Mouse (Mus musculus) limb, embryonic 10.5 days (tissue): Measurements from ENCODE around the gene Setd5. TPM values are rescaled to one million over a fixed set of nuclear protein-coding genes. Genes with fewer than 3 reads are reported as not detected.
A peak's percentile ranks its signal among the peaks of the same experiment; 100 is the strongest.

ENCODE experiments used
- DNase-seq: peaks from one replicate; pipeline ENCODE4 v3.0.0-alpha.2; 2017; ENCODE audit warnings: low spot score
- H3K27ac ChIP-seq: fragments of 300-500 bp; sonication (generic); 2 replicates; pipeline ENCODE4 v1.5.1; 2016; ENCODE audit warnings: mild to moderate bottlenecking
- H3K27me3 ChIP-seq: fragments of 300-500 bp; sonication (generic); 2 replicates; pipeline ENCODE4 v1.6.1; 2016; ENCODE audit warnings: low read depth, mild to moderate bottlenecking; ENCODE audit not compliant: poor library complexity, severe bottlenecking
- H3K36me3 ChIP-seq: fragments of 300-500 bp; sonication (generic); 2 replicates; pipeline ENCODE4 v1.6.1; 2016; ENCODE audit warnings: mild to moderate bottlenecking, moderate library complexity
- H3K4me1 ChIP-seq: fragments of 300-500 bp; sonication (generic); 2 replicates; pipeline ENCODE4 v1.6.1; 2016
- H3K4me3 ChIP-seq: fragments of 300-500 bp; sonication (generic); 2 replicates; pipeline ENCODE4 v1.5.1; 2016; ENCODE audit warnings: mild to moderate bottlenecking, moderate library complexity
- H3K9me3 ChIP-seq: fragments of 300-500 bp; sonication (generic); replicated peaks from 2 replicates; pipeline ENCODE4 v1.6.1; 2016; ENCODE audit warnings: mild to moderate bottlenecking
- WGBS: fragments of 180-500 bp; shearing (Covaris S2); methylation state at CpG from one replicate; pipeline ENCODE4 v1.1.7; 2016; 5-methylcytosine and 5-hydroxymethylcytosine counted together
- polyA plus RNA-seq: library from polyadenylated mRNA; unstranded; fragments of >200 nt; fragmentation: Nextera tagmentation; extraction: Ambion mirVana; gene quantifications from 2 replicates; pipeline ENCODE4 v1.2.1, GENCODE M21; 2016

The Setd5 gene
- polyA plus RNA-seq, 1 experiment from 2014 or later, result 92.0 TPM

DNA sequence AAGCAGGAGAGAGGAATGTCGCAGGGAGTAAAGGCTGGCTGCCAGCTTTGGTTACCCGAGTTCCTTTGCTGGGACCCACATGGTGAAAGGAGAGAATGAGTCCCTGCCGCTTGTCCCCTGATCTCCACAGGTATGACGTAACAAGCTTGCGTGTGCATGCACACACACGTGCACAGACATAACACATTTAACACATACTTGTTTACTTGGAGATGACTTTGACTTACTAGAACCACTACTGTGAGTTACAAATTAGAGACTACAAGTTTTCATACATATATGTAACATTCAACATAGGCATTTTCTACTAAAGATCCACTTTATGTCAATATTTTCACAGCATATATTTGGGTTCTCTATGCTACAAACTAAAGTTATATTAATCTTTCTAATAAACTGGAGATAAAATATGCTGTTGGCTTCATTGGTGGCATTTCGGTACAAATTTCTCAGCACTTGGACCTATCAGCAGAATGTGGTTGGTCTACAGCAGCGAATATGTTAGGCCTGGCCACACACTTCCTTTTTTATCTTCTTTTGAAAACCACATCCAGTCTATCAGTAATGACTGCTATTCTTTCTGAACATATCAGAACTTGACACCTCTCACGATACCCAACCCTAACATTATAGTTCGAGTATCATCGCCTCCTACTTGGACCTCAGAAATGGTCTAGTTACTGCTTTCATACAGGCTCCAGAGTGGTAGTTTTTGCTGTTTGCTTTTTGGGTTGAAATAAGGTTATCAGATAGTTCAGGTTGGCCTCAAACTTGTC lies 35.8 kb upstream of the Setd5 start:
- H3K36me3 ChIP-seq, result no peaks in the 10 kb centered on the region
- WGBS, result 89% methylated on average over 11 of the region's 11 CpGs
- no peak for DNase-seq
- H3K9me3 ChIP-seq, result no peaks in the 10 kb centered on the region
- no peak overlapping the region for H3K27ac ChIP-seq
- peaks cover 19% of the 10 kb centered on the region for H3K4me1 ChIP-seq
- no peaks in the 10 kb centered on the region for H3K27me3 ChIP-seq
- H3K4me3 ChIP-seq, result no peak overlapping the region

- DNase-seq, result no peak
- peak overlapping the region; percentile 89 for H3K27ac ChIP-seq
- H3K4me3 ChIP-seq, result peak overlapping the region; percentile 86
- H3K9me3 ChIP-seq, result no peaks in the 10 kb centered on the region
- peaks cover 20% of the 10 kb centered on the region for H3K36me3 ChIP-seq
- H3K27me3 ChIP-seq, result no peaks in the 10 kb centered on the region
- under 1% methylated on average over 11 of the region's 11 CpGs for WGBS
- H3K4me1 ChIP-seq, result peaks cover 18% of the 10 kb centered on the region
Measured at GRCm38 (mm10) chr6:113045575-113045974, 31.6 kb upstream of the Setd5 start.

DNA sequence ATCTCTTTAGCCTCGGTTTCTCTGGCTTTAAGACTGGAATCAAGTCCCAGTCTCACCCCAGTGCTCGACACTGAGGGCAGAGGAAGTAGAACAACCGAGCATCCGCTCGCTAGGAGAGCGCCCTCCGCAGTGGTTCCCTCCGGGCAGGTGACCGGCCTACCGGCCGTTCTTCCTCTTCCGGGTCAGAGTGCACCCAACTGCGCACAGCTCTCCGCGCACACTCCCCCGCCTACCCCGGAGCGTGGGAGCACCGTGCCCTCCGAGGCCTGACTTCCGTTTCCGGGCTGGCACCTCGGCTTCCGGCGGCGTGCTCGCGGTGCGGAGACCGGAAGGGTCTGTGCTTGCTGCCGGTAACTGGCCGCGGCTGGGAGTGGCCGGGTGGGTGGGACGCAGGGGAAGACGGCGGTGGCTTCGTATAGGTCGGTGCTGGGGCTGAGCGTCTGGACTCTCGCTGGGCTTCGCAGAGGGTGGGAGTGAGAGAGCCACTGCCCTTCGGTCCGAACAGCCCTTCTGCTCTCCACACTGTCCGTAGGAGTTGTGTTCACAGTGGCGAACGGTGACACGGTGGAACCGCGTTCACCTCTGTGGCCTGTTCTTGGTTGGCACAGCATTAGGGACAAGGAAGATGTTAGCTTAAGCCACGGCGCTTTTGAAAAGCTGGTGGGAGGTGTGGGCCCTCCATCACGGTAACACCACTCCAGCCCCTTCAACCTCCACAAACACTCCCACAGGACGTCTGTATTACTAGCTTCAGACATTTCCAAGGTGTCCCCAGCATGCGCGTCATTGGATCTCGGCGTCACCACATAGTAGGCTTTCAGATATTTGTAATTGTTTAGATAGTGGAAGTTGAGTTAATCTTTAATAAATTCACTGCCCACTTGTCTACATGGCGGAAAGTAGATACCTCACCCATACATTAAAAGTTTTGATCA lies 30.9 kb upstream of the Setd5 start, which contains the start of gene Thumpd3:
Gene Thumpd3, plus strand, starts transcription at position 185 of the 935 bp plus-strand sequence.
- H3K27me3 ChIP-seq, result no peaks in the 10 kb centered on the region
- WGBS, result 1% methylated on average over 59 of the region's 59 CpGs
- H3K9me3 ChIP-seq, result no peaks in the 10 kb centered on the region
- H3K27ac ChIP-seq, result peak within 1 kb of the TSS; percentile 89
- H3K36me3 ChIP-seq, result peaks cover 27% of the 10 kb centered on the region
- peaks cover 18% of the 10 kb centered on the region for H3K4me1 ChIP-seq
- peak within 1 kb of the TSS; percentile 86 for H3K4me3 ChIP-seq
- DNase-seq, result peak; percentile 100

DNA sequence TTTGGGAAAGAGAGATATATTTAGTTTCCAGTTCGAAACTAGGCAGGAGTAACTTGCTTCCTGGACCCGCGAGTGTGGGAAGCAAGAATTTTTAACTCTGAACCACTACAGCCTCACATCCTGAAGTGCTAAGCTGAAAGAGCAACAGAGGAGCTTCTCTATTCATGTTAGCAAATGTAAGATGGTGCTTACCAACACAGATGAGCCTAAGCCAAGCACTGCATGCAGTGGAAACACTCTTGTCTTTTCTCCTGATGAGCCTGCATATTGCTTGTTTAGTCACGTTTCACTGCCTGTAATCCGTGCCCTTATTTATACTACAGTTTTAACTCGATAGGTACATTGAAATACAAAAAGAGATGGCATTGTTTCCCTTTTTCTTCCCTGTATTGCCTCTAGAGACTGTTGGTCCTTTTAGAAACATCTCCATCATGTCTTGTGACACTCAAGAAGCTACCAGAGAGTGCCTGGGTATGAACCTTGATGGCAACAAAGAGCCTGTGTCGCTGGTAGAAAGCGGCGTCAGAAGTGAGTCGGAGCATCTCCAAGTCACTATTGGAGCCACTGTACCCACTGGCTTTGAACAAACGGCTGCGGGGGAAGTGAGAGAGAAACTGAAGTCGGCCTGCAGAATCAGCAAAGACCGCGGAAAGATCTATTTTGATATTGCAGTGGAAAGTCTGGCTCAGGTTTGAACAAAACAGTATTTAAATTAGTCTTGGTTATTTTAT lies 30.0 kb upstream of the Setd5 start:
- H3K9me3 ChIP-seq, result no peaks in the 10 kb centered on the region
- peaks cover 18% of the 10 kb centered on the region for H3K4me1 ChIP-seq
- peak overlapping the region; percentile 89 for H3K27ac ChIP-seq
- DNase-seq, result no peak
- WGBS, result 71% methylated on average over 15 of the region's 15 CpGs
- peaks cover 35% of the 10 kb centered on the region for H3K36me3 ChIP-seq
- H3K4me3 ChIP-seq, result peak overlapping the region; percentile 86
- no peaks in the 10 kb centered on the region for H3K27me3 ChIP-seq

- H3K36me3 ChIP-seq, result peaks cover 45% of the 10 kb centered on the region
- WGBS, result 94% methylated on average over 2 of the region's 2 CpGs
Measured at GRCm38 (mm10) chr6:113048371-113048770, 28.8 kb upstream of the Setd5 start.

GRCm38 (mm10) chr6:113049159-113049558 lies 28.0 kb upstream of the Setd5 start:
- no peak overlapping the region for H3K4me3 ChIP-seq
- H3K36me3 ChIP-seq, result peaks cover 53% of the 10 kb centered on the region
- H3K27ac ChIP-seq, result no peak overlapping the region
- 91% methylated on average over 3 of the region's 3 CpGs for WGBS
- H3K27me3 ChIP-seq, result no peaks in the 10 kb centered on the region
- H3K4me1 ChIP-seq, result peaks cover 18% of the 10 kb centered on the region
- no peak for DNase-seq
- no peaks in the 10 kb centered on the region for H3K9me3 ChIP-seq

More at GRCm38 (mm10) chr6:113048371-113048770, 28.8 kb upstream of the Setd5 start:
- Histone ChIP-seq H3K4me1 (peaks cover 18% of the 10 kb centered on the region), H3K4me3 (no peak overlapping the region), H3K9me3 (no peaks in the 10 kb centered on the region), H3K27me3 (no peaks in the 10 kb centered on the region), H3K27ac (no peak overlapping the region)
- no peak for DNase-seq

GRCm38 (mm10) chr6:113052972-113053371 lies 24.2 kb upstream of the Setd5 start:
- Histone ChIP-seq H3K9me3 (no peaks in the 10 kb centered on the region), H3K27ac (no peak overlapping the region), H3K36me3 (peaks cover 89% of the 10 kb centered on the region), H3K4me3 (no peak overlapping the region), H3K4me1 (no peaks in the 10 kb centered on the region), H3K27me3 (no peaks in the 10 kb centered on the region)
- 81% methylated on average over 3 of the region's 3 CpGs for WGBS
- DNase-seq, result no peak

DNA sequence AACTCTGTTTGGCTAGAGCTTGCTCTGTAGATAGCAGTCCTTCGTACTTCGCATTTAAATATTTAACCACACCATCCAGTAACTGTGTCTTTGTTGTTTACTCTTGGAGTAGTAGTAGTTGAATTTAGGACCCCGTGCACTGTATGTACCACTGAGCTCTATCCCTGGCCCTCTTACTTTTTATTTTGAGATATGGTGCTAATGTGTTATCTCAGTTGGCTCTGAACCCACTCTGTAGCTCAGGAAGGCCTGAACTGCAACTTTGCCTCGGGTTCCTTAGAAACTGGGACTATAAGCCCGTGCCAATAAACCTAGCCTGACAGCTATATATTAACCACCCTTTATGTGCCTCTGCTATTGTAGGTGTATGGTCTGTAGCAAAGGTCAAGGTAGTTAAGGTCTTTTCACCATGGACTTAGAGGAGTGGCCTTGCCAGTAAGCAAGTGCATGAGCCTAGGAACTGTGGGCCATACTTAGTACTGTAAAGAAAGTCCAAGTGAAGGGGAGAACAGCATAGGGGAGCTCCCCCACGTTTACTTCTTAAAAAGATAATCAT lies 22.5 kb upstream of the Setd5 start:
- no peak overlapping the region for H3K27ac ChIP-seq
- H3K27me3 ChIP-seq, result no peaks in the 10 kb centered on the region
- no peaks in the 10 kb centered on the region for H3K9me3 ChIP-seq
- WGBS, result 90% methylated on average over 6 of the region's 6 CpGs
- H3K36me3 ChIP-seq, result peaks cover 92% of the 10 kb centered on the region
- no peak for DNase-seq
- no peak overlapping the region for H3K4me3 ChIP-seq
- no peaks in the 10 kb centered on the region for H3K4me1 ChIP-seq

GRCm38 (mm10) chr6:113060892-113061563 lies 16.1 kb upstream of the Setd5 start:
- DNase-seq, result no peak
- peaks cover 95% of the 10 kb centered on the region for H3K36me3 ChIP-seq
- no peaks in the 10 kb centered on the region for H3K27me3 ChIP-seq
- H3K4me1 ChIP-seq, result no peaks in the 10 kb centered on the region
- no peaks in the 10 kb centered on the region for H3K9me3 ChIP-seq
- no peak overlapping the region for H3K27ac ChIP-seq
- H3K4me3 ChIP-seq, result no peak overlapping the region
- 88% methylated on average over 1 of the region's 1 CpGs for WGBS

DNA sequence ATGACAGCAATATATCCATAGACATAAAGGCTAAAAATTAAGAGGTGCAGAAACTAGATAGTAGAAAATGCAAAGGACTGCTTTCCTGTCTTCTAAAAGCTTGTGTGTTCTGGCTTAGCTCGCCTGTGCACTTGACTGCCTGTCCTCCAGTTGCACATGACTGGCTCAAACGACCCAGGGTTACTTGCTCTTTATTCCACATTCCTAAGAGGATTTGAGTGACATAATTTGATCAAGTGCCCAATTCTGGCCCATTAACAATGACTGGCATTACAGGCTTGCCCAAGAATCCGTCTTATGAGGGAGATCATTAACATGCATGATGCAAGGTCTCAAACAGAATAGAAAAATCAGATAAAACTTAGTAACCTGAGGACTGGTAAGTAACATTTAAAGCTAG lies 14.9 kb upstream of the Setd5 start:
- Histone ChIP-seq H3K27me3 (no peaks in the 10 kb centered on the region), H3K27ac (no peak overlapping the region), H3K4me3 (no peak overlapping the region), H3K4me1 (no peaks in the 10 kb centered on the region), H3K9me3 (no peaks in the 10 kb centered on the region), H3K36me3 (peaks cover 96% of the 10 kb centered on the region)
- 85% methylated on average over 3 of the region's 3 CpGs for WGBS
- DNase-seq, result no peak

DNA sequence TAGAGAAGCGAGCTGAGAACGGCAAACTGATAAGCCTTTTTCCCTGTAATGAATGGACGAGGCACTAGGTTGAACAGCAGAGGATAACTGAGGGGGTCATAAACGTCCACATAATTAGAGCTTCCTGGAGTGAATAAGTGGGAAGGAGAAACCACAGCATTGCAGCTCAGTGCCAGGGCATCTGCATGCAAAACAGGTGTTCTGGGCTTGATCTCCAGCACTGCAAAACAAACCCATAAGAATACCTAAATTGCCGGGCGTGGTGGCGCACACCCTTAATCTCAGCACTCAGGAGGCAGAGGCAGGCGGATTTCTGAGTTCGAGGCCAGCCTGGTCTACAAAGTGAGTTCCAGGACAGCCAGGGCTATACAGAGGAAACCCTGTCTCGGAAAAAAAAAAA lies 13.8 kb upstream of the Setd5 start:
- Histone ChIP-seq H3K27ac (no peak overlapping the region), H3K4me3 (no peak overlapping the region), H3K36me3 (peaks cover 98% of the 10 kb centered on the region), H3K27me3 (no peaks in the 10 kb centered on the region), H3K4me1 (no peaks in the 10 kb centered on the region), H3K9me3 (no peaks in the 10 kb centered on the region)
- WGBS, result 92% methylated on average over 10 of the region's 10 CpGs
- no peak for DNase-seq

GRCm38 (mm10) chr6:113065186-113065585 lies 12.0 kb upstream of the Setd5 start:
- H3K4me1 ChIP-seq, result no peaks in the 10 kb centered on the region
- H3K27ac ChIP-seq, result no peak overlapping the region
- DNase-seq, result no peak
- no peaks in the 10 kb centered on the region for H3K9me3 ChIP-seq
- no peak overlapping the region for H3K4me3 ChIP-seq
- H3K36me3 ChIP-seq, result peaks cover 100% of the 10 kb centered on the region
- no peaks in the 10 kb centered on the region for H3K27me3 ChIP-seq
- 90% methylated on average over 3 of the region's 3 CpGs for WGBS
